Mouse (Mus musculus): ENCODE results near the gene Rhox1. TPM values are rescaled to one million over a fixed set of nuclear protein-coding genes. Genes with fewer than 3 reads are reported as not detected.
"Not testable (repeated sequence)": the region's sequence is repeated elsewhere in the genome, so short reads cannot be mapped to it uniquely, and the experiment has no call there.

The Rhox1 gene
- polyA plus RNA-seq, 1 experiment = not detected

GRCm38 (mm10) chrX:37191105-37191743 is 30.8 kb downstream of the Rhox1 start, which contains the start of the genes Ndufa1 and Rnf113a1:
TSS of gene Ndufa1 (minus strand) at chrX:37191163.
TSS of gene Rnf113a1 (plus strand) at chrX:37191245.
- no peak for TF ChIP-seq POLR2A (IDR thresholded peaks at IDR 0.05; ENCODE audit: low read depth, low read length)
- TF ChIP-seq CTCF (conservative IDR thresholded peaks at IDR 0.05; ENCODE audit: insufficient read depth, insufficient read length, low read depth, low read length) = no peak
- 1% methylated on average over 63 of the region's 63 CpGs for WGBS
- H3K4me1 ChIP-seq (ENCODE audit: control insufficient read depth, insufficient read depth, low read length) = no peaks in the 10 kb centered on the region; the same call in 1 of the 2 replicates
- peak within 1 kb of the TSS; percentile 84 for H3K4me3 ChIP-seq (ENCODE audit: insufficient read depth, low read depth, low read length)
- H3K36me3 ChIP-seq (ENCODE audit: control insufficient read depth, insufficient read depth, low read length) = no peaks in the 10 kb centered on the region
- no peaks in the 10 kb centered on the region for H3K27me3 ChIP-seq (replicated peaks; ENCODE audit: control insufficient read depth, insufficient read depth, low read length)
- 0 out of 2 replicates have a peak within 1 kb of the TSS, but pooled peaks have one; percentile 13 for H3K27ac ChIP-seq (ENCODE audit: insufficient read depth, low read depth, low read length)
- peak; percentile 91 for DNase-seq

- H3K27ac ChIP-seq (ENCODE audit: insufficient read depth, low read depth, low read length) = no peak overlapping the region
- peak; percentile 3 for DNase-seq
- no peaks in the 10 kb centered on the region for H3K27me3 ChIP-seq (replicated peaks; ENCODE audit: control insufficient read depth, insufficient read depth, low read length)
- WGBS = under 1% methylated on average over 20 of the region's 20 CpGs
- H3K36me3 ChIP-seq (ENCODE audit: control insufficient read depth, insufficient read depth, low read length) = no peaks in the 10 kb centered on the region
- H3K4me3 ChIP-seq (ENCODE audit: insufficient read depth, low read depth, low read length) = peak overlapping the region; percentile 84
- no peaks in the 10 kb centered on the region; the same call in 1 of the 2 replicates for H3K4me1 ChIP-seq (ENCODE audit: control insufficient read depth, insufficient read depth, low read length)
- TF ChIP-seq POLR2A (IDR thresholded peaks at IDR 0.05; ENCODE audit: low read depth, low read length) (no peak), CTCF (conservative IDR thresholded peaks at IDR 0.05; ENCODE audit: insufficient read depth, insufficient read length, low read depth, low read length) (no peak)
These were observed 31.3 kb downstream of the Rhox1 start for GRCm38 (mm10) chrX:37190755-37191104.

- DNase-seq; H3K36me3 ChIP-seq (ENCODE audit: control insufficient read depth, insufficient read depth, low read length); H3K27ac ChIP-seq (ENCODE audit: insufficient read depth, low read depth, low read length); H3K4me1 ChIP-seq (ENCODE audit: control insufficient read depth, insufficient read depth, low read length); H3K4me3 ChIP-seq (ENCODE audit: insufficient read depth, low read depth, low read length); H3K27me3 ChIP-seq (replicated peaks; ENCODE audit: control insufficient read depth, insufficient read depth, low read length): not testable (repeated sequence)
- 41% methylated on average over 8 of the region's 8 CpGs for WGBS
These were observed 37.7 kb downstream of the Rhox1 start for GRCm38 (mm10) chrX:37184401-37184800.

GRCm38 (mm10) chrX:37168742-37169141 is 53.3 kb downstream of the Rhox1 start, which contains the start of gene Akap14:
TSS of gene Akap14 (minus strand) at chrX:37168842.
- no peak within 1 kb of the TSS for H3K4me3 ChIP-seq (ENCODE audit: insufficient read depth, low read depth, low read length)
- no peak within 1 kb of the TSS for H3K27ac ChIP-seq (ENCODE audit: insufficient read depth, low read depth, low read length)
- no peak for DNase-seq
- TF ChIP-seq CTCF (conservative IDR thresholded peaks at IDR 0.05; ENCODE audit: insufficient read depth, insufficient read length, low read depth, low read length) (no peak), POLR2A (IDR thresholded peaks at IDR 0.05; ENCODE audit: low read depth, low read length) (no peak)
- no peaks in the 10 kb centered on the region for H3K4me1 ChIP-seq (ENCODE audit: control insufficient read depth, insufficient read depth, low read length)
- H3K36me3 ChIP-seq (ENCODE audit: control insufficient read depth, insufficient read depth, low read length) = no peaks in the 10 kb centered on the region
- no peaks in the 10 kb centered on the region for H3K27me3 ChIP-seq (replicated peaks; ENCODE audit: control insufficient read depth, insufficient read depth, low read length)
- WGBS = 66% methylated on average over 5 of the region's 5 CpGs

- H3K27me3 ChIP-seq (replicated peaks; ENCODE audit: control insufficient read depth, insufficient read depth, low read length) = no peaks in the 10 kb centered on the region
- no peak for TF ChIP-seq POLR2A (IDR thresholded peaks at IDR 0.05; ENCODE audit: low read depth, low read length)
- peak; percentile 56 for TF ChIP-seq CTCF (conservative IDR thresholded peaks at IDR 0.05; ENCODE audit: insufficient read depth, insufficient read length, low read depth, low read length)
- no peak overlapping the region for H3K4me3 ChIP-seq (ENCODE audit: insufficient read depth, low read depth, low read length)
- no peaks in the 10 kb centered on the region for H3K4me1 ChIP-seq (ENCODE audit: control insufficient read depth, insufficient read depth, low read length)
- H3K27ac ChIP-seq (ENCODE audit: insufficient read depth, low read depth, low read length) = no peak overlapping the region
- H3K36me3 ChIP-seq (ENCODE audit: control insufficient read depth, insufficient read depth, low read length) = no peaks in the 10 kb centered on the region
- peak; percentile 48 for DNase-seq
- WGBS = 9% methylated on average over 3 of the region's 3 CpGs
These were observed 55.0 kb downstream of the Rhox1 start for GRCm38 (mm10) chrX:37167085-37167484.

Other genes starting within 250 kb of the Rhox1 start
- 5.3 and 5.7 TPM in 2 replicates for gene Sept6, start 230.5 kb downstream of the Rhox1 start, polyA plus RNA-seq (2012; rRNA removed)
- 0.22 and 0.29 TPM in 2 replicates for gene Sowahd, start 173.4 kb downstream of the Rhox1 start, polyA plus RNA-seq (2012; rRNA removed)
- gene Rpl39, start 136.9 kb downstream of the Rhox1 start, polyA plus RNA-seq (2012; rRNA removed) = 69.4 and 115 TPM in 2 replicates
- 2.9 and 4.5 TPM in 2 replicates for gene Upf3b, start 111.9 kb downstream of the Rhox1 start, polyA plus RNA-seq (2012; rRNA removed)
- 2.0 and 2.5 TPM in 2 replicates for gene Nkap, start 95.5 kb downstream of the Rhox1 start, polyA plus RNA-seq (2012; rRNA removed)
- gene Akap14, start 53.4 kb downstream of the Rhox1 start, polyA plus RNA-seq (2012; rRNA removed) = not detected in 2 replicates
- gene Ndufa1, start 31.1 kb downstream of the Rhox1 start, polyA plus RNA-seq (2012; rRNA removed) = 677 and 921 TPM in 2 replicates
- 1.9 and 2.7 TPM in 2 replicates for gene Rnf113a1, start 31.0 kb downstream of the Rhox1 start, polyA plus RNA-seq (2012; rRNA removed)
- not detected in 2 replicates for gene Gm9, start 11.2 kb downstream of the Rhox1 start, polyA plus RNA-seq (2012; rRNA removed)
- not detected in 2 replicates for gene Rhox2a, start 22.7 kb upstream of the Rhox1 start, polyA plus RNA-seq (2012; rRNA removed)
- gene Rhox3a, start 27.7 kb upstream of the Rhox1 start, polyA plus RNA-seq (2012; rRNA removed) = not detected in 2 replicates
- gene Rhox4a, start 43.1 kb upstream of the Rhox1 start, polyA plus RNA-seq (2012; rRNA removed) = not detected in 2 replicates
- not detected in 2 replicates for gene Rhox3a2, start 157.8 kb upstream of the Rhox1 start, polyA plus RNA-seq (2012; rRNA removed)
- gene Rhox4a2, start 168.6 kb upstream of the Rhox1 start, polyA plus RNA-seq (2012; rRNA removed) = not detected in 2 replicates
- gene Rhox2b, start 189.8 kb upstream of the Rhox1 start, polyA plus RNA-seq (2012; rRNA removed) = not detected in 2 replicates
- not detected in 2 replicates for gene Rhox4b, start 210.2 kb upstream of the Rhox1 start, polyA plus RNA-seq (2012; rRNA removed)
- gene Rhox2c, start 231.4 kb upstream of the Rhox1 start, polyA plus RNA-seq (2012; rRNA removed) = not detected in 2 replicates
- gene Rhox3c, start 236.3 kb upstream of the Rhox1 start, polyA plus RNA-seq (2012; rRNA removed) = not detected in 2 replicates